Mouse (Mus musculus) gonadal fat pad, adult 2 months (tissue): ENCODE results near the gene Catsperg1. TPM values are rescaled to one million over a fixed set of nuclear protein-coding genes. Genes with fewer than 3 reads are reported as not detected.
"Not testable (repeated sequence)": the region's sequence is repeated elsewhere in the genome, so short reads cannot be mapped to it uniquely, and the experiment has no call there.

Experiments
- DNase-seq: peaks from one replicate; pipeline ENCODE4 v3.0.0-alpha.2; 2012; ENCODE audit warnings: low read depth
- polyA plus RNA-seq: library from polyadenylated mRNA; depleted of rRNA; stranded (reverse); fragments of >200 nt; gene quantifications from 2 replicates; pipeline ENCODE4 v1.2.3, GENCODE M21; 2012

Catsperg1 gene
- polyA plus RNA-seq, 1 experiment = 5.9 TPM

DNA sequence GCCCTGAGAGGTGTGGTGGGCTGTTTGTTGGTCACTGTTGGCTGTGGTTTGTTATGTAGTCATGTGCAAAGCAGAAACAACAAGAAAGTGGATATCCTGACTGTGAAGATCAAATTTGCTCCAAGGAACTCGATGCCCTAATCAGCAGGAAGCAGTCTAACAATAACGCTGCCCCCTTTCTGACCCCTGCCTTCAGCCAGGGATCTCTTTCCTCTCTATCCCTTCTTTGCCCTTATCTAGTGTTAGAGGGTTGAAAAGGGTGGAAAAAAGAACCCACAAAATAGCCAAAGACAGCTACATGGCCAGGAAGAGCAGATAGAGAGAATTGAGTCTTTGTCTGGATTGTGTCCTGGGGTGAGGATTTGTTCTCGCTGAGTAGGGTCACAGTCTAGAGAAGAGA lies 16.7 kb upstream of the Catsperg1 start:
- no peak for DNase-seq

DNA sequence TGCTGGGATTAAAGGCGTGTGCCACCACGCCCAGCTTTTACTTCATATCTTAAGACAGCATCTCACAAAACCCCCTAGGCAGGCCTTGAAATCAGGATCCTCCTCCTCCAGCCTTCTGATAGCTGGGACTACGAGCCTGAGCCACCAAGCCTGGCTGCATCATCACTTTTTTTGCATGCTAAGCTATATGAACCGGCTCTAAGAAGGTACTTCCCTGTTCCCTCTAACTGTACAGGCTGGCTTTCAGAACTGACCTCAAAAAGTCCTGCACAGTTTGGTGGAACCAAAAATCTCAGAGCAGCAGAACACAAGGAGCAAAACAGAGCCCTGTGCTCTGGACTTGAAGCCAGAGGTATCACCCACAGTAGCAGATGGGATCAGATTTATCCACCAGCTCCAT lies 14.4 kb upstream of the Catsperg1 start:
- no peak for DNase-seq

DNA sequence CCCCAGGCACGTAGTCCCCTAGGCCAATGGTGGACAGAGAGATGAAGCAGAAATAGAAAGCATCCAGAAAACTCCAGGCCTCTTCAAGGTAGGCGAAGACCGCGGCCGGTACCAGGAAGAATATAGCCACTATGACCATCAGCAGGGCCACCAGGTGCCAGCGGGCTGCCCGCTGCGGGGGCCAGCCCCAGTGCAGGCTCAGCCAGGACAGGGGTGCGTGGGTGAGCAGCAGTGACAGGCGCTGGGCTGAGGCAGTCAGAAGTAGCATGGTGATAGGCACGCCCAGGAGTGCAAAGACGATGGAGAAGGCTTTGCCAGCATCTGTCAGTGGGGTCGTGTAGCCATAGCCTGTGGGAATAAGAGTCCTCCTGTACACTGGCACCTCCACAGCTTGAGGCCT lies 11.7 kb upstream of the Catsperg1 start:
- no peak for DNase-seq

DNA sequence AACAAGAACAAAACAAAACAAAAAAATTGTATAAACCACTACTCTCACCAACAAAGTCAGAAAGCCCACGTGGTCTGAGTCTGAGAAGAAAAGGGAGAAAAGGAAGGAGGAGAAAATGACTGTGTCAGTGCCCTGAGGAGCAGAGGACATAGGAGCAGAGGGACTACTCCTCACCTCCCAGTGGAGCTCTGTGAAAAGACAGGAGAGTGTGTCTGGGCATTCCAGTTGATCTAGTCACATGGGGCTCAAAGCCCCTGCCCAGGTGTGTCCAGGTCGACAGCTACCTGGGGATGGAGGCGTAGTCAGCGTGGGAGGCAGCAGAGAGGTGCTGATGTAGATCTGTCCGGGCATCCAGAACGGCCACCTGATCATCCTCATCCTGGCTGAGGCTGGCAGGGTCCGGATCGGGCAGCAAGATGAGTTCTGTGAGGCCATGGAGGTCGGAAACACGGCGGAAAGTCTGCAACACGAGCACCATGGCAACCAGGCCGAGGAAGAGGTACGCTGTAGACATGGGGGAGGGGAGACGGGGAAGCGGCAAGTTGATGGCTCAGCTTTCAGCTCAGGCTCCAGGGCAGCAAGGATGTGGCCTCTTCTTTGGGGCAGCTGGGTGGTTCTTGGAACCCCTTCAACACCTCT lies 11.0 kb upstream of the Catsperg1 start:
- no peak for DNase-seq

DNA sequence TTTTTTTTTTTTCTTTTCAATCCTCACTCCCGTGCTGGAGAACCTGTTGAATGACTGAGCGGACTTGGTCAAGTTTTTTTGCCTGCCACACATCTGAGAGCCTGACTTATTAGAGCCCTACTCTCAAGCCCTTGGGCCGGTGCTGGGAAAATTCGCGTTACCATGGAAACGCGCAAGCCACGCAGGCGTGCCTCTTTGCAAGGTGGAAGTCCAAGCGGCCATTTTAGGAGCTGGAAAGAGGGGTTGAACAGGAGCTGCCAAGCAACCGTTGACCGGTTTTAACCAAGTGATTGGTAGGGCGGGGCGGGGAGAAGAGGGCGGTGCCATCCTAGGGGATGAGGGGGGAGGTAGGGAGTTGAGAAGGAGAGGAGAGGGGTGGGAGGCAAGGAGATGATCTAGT lies 1.0 kb upstream of the Catsperg1 start:
- no peak for DNase-seq

DNA sequence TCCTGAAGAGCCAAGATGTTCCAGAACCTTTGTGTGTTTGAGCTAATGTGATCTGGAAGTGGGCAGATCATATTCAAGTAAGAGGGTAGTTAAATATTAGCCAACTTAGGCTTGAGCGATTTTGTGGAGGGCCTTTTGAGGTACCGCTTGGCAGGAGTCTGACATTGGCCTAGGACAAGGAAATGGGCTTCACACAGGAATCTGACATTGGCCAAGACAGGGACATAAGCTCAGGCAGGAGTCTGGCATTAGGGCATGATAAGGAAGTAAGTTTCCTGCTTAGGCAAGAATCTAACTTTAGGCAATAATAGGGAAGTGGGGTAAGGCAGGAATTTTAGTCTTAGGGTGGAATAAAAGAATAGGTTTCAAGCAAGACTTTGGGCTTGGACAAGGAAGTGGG lies 401 bp upstream of the Catsperg1 start:
- no peak for DNase-seq

DNA sequence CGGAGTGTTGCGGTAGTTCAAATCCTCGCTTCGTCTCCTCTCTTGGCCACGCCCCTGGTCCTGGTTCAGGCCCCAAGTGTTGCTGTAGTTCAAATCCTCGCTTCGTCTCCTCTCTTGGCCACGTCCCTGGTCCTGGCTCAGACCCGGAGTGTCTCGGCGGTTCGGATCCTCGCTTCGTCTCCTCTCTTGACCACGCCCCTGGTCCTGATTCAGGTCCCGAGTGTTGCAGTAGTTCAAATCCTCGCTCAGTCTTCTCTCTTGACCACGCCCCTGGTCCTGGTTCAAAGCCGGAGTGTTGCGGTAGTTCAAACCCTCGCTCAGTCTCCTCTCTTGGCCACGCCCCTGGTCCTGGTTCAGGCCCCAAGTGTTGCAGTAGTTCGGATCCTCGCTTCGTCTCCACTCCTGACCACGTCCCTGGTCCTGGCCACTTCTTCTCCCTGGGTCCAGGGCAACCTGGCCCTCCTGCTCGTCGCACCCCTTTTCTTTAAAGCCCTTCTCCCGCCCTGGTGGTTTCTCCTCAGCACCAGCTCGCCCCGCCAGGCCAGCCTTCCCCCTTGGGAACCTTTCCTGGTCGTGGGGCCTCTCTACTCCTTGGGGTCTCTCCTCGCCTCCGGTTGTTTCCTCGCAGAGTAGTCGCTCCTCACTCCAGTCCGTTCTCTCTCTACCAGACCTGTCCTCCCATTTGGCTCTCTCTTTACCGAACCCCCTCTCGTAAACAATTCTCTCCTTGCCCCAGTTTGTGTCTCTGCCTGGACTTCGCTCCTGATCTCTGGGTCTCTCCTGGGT lies 867 bp downstream of the Catsperg1 start:
- DNase-seq = not testable (repeated sequence)

DNA sequence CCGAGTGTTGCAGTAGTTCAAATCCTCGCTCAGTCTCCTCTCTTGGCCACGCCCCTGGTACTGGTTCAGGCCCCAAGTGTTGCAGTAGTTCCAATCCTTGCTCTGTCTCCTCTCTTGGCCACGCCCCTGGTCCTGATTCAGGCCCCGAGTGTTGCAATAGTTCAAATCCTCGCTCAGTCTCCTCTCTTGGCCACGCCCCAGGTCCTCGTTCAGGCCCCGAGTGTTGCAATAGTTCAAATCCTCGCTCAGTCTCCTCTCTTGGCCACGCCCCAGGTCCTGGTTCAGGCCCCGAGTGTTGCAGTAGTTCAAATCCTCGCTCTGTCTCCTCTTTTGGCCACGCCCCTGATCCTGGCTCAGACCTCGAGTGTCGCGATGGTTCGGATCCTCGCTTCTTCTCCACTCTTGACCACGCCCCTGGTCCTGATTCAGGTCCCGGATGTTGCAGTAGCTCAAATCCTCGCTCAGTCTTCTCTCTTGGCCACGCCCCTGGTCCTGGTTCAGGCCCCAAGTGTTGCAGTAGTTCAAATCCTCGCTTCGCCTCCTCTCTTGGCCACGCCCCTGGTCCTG lies 1.6 kb downstream of the Catsperg1 start:
- peak; percentile 19 for DNase-seq

DNA sequence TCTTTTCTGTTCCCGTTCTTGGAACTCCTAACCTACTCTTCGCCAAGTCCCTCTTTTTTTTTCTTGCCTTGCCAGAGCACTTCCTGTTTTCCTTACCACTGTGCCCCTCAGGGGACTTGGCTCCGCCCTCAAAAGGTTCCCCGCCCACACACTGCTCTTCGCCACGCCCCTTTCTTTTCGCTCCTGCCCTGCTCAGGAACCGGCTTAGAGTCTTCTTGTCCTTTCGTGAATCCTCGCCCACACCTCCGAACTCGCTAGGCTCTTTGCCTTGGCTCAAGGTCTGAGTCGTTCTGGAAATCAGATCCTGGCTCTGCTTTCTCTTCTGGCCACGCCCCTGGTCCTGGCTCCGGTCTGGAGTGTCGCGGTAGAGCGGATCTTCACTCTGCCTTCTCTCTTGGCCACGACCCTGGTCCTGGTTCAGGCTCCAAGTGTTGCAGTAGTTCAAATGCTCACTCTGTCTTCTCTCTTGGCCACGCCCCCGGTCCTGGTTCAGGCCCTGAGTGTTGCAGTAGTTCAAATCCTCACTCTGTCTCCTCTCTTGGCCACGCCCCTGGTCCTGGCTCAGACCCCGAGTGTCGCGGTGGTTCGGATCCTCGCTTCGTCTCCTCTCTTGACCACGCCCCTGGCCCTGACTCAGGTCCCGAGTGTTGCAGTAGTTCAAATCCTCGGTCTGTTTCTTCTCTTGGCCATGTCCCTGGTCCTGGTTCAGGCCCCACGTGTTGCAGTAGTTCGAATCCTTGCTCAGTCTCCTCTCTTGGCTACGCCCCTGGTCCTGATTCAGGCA lies 2.2 kb downstream of the Catsperg1 start:
- DNase-seq = peak; percentile 99

DNA sequence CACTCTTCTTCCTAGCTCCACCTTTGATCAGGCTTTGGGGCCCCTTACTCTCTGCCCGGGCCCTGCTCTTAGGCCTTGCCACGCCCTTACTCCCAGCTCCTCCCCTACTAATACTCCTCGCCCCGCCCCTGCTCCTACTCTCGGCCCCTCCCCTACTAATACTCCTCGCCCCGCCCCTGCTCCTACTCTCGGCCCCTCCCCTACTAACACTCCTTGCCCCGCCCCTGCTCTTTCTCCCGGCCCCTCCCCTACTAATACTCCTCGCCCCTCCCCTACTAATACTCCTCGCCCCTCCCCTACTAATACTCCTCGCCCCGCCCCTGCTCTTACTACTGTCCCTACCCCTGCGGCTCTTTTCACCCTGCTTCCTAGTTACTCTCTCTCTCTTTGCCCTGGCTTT lies 2.8 kb downstream of the Catsperg1 start:
- not testable (repeated sequence) for DNase-seq

DNA sequence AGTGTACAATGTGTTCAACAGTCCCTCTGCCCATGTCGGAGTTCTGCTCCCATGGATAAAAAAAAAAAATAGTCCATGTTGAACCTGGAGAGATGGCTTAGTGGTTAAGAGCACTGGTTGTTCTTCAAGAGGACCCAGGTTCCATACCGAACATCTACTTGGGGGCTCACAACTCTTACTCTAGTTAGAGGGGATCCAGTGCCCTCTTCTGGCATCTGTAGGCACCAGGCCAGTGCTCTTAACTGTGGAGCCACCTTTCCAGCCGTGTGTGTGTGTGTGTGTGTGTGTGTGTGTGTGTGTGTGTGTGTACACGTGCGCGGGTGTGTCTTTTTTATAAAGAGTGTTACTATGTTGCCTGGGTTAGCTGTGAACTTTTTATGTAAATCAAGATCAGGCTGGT lies 11.3 kb downstream of the Catsperg1 start:
- DNase-seq = no peak

DNA sequence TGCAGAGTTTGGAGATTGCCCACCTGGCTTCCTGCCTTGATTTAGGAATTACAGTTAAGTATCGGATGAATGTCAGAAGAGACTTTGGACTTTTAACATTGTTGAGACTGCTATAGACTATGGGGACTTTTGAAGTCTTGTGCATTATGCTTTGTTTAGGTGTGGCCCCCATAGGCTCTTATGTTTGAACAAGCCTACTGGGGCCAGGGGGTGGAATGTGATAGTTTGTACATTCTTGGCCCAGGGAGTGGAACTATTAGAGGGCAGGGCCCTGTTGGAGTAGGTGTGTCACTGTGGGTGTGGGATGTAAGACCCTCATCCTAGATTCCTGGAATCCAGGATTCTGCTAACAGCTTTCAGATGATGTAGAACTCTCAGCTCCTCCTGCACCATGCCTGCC lies 19.6 kb downstream of the Catsperg1 start:
- DNase-seq = not testable (repeated sequence)

DNA sequence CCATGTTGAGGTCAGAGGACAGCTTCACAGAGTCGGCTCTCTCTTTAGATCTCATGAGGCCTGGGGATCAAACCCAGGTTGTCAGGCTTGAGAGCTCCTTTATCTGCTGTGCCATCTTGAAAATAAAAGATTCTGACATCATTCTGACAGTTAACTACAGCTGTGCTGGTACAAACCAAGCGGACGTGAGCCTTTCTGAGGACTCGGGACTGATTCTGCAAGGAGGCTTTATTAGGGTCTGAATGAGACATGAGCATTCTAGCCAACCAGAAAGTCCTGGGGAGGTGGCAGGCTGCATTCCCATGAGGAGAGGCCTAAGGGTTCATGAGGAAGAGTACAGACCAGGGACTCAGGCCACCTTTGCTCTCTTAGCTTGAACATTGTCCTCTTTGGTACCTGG lies 32.5 kb downstream of the Catsperg1 start:
- not testable (repeated sequence) for DNase-seq

DNA sequence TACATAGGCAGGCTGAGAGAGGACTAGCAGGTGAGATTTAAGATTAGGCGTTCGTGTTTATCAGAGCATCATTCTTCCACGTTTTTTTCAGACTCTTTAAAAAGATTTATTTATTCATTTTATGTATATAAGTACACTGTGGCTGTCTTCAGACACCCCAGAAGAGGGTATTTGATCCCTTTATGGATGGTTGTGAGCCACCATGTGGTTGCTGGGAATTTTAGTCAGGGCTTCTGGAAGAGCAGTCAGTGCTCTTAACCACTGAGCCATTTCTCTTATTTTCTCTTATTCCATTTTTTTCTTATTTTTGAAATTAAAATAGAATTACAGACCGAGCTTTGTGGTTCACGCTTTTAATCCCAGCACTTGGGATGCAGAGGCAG lies 33.0 kb downstream of the Catsperg1 start:
- no peak for DNase-seq

DNA sequence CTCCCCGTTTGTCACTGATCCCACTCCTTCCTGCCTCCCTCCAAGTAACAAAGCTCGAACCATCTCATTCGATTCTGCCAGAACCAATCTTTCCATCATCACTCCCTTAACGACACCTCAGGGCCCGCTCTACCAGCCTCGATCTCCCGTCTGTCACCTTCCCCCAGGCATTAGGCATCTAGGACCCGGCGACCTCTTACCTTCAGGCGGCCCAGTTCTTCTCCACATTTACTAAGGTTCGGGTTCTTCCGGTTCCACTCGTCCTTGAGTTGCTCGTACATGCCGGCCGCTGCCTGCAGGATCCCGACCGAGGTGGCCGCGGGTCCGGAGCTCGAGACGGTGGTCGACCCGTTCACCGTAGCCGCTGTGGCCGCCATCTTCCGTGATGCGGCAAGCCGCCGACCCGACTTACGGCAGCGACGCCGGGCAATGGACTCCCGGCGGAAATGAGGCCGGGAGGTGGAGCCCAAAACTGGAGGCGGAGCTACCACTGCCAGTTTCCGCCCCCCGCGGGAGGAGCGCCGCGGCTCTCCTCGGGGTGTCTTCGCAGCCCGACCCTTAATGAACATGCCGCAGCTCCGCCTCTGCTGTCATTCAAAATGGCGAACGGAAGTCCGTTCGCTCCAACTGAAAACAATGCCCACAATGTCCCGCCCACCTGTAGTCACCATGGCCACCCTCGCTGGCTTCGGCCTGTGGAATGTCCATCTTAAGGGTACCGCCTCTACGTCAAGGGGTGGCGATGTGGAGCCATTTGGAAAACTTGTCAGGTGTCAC lies 33.6 kb downstream of the Catsperg1 start, which contains the start of gene Psmd8:
Gene Psmd8 (minus strand): TSS at position 625 of the 777 bp plus-strand sequence.
- peak; percentile 81 for DNase-seq

DNA sequence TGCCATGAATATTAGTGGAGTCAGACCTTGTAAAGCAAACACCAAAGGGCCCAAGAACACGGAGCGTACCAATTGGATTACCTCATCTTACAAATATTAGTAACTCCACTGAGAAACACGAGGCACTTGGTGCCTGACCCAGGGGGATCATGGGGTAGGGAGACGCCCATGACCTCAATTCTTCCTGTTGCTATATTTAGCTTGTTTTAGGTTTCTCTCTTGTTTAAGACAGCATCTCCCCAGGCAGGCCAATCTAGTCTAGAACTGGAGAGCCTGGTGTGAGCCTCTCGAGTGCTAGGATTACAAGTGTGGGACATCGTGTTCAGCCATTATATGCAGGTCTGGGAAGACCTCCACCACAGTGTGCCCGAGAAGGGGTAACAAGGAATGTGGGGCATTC lies 34.5 kb downstream of the Catsperg1 start:
- DNase-seq = no peak

DNA sequence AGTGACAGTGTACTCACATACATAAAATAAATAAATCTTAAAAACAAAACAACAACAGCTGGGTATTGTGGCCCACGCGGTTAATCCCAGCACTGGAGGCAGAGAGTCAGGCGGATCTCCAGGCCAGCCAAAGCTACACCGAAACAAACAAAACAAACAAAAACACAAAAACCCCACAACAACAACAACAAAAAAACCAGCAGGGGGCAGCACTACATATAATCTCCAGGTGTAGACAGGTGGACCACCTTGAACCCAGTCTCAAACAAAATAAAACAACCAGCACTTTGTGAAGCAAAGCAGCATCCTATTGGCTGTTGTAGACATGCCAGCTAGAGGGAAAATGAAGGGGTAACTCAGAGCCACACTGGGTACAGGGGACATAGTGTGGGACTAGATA lies 35.7 kb downstream of the Catsperg1 start:
- DNase-seq = no peak

DNA sequence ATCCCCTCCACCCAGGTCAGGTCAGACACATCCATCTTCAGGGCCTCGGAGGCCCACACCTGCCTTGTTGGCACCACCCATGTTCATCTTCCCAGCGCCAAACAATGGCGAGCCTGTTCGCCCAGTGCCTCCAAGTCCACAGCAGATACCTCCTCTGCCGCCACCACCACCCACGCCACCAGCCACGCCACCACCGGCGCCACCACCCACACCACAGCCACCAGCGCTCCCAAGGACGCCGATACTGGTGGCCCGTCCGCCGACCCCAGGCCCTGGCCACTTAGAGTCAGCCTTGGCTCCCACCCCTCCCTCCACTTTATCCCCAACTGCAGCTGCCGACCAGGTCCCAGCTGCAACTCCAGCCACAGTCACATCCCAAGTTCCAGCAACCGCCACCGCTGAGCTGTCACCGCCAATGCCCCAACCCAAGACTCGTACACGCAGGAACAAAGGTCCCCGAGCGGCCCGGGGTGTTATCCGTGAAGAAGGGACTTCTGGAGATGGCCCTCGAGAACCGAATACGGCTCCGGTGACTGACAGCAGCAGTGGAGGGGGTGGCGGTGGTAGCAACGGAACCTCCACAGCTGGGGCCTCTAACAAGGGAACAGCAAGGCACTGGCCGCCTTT lies 41.3 kb downstream of the Catsperg1 start:
- no peak for DNase-seq

DNA sequence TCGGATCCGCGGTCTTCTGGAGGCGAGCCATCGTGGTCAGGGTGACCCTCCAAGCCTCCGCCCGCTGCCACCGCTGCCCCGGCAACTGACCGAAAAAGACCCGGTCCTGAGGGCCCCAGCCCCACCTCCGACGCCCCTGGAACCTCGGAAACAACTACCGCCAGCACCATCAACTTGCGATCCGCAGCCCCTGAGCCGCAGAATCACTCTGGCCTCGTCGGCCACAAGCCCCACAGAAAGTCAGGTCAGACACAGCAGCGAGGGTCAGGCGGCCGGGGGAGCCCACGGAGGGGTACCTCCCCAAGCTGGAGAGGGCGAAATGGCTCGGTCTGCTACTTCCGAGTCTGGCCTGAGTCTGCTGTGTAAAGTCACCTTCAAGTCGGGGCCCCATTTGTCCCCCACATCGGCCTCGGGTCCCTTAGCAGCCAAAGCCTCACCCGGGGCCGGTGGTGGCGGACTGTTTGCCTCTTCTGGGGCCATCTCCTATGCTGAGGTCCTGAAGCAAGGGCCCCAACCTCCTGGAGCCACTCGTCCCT lies 42.2 kb downstream of the Catsperg1 start:
- no peak for DNase-seq

DNA sequence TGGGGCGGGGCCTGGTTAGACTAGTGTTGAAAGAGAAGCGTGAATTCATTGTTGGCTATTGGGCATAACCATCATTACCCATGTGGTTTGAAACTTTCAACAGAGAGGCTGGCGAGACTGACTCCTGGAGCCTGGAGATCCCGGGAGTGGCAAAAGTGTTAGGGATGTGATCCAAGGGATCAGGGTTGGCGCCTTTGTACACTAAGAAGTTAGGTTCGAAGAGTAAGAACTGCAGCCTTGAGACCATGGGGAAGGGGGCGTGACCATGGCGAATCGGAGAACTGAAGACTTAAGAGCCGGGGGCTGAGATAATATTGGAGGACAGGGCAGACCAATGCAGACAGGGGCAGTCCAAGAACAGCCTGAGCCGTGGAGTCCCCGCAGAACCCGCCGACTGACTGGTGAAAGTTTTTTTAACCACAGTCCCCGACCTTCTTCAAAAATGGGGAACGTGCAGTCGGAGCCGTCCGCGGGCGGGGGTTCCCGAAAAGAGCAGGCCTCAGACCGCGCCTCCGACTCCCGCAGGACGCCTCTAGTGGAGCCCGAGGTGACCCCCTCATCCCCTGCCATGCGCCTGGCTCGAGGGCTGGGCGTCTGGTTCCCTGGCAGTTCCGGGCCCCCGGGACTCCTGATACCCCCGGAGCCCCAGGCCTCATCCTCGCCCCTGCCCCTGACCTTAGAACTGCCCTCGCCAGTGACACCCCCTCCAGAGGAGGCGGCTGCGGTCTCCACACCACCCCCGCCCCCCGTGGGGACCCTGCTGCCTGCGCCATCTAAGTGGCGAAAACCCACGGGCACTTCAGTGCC lies 42.9 kb downstream of the Catsperg1 start:
- no peak for DNase-seq
